Mouse (Mus musculus): Measurements from ENCODE around the gene Oxct1. TPM values are rescaled to one million over a fixed set of nuclear protein-coding genes. Genes with fewer than 3 reads are reported as not detected.
A peak's percentile ranks its signal among the peaks of the same experiment; 100 is the strongest.

Oxct1 gene
- total RNA-seq, 2 experiments from 2014 or later: 64.5 to 67.1 TPM

- no peak for DNase-seq
Measured at GRCm38 (mm10) chr15:4119962-4120361, 93.8 kb downstream of the Oxct1 start.

- DNase-seq: no peak
Measured at GRCm38 (mm10) chr15:4124648-4125047, 98.5 kb downstream of the Oxct1 start.

- DNase-seq: no peak
Measured at GRCm38 (mm10) chr15:4138524-4138923, 112.3 kb downstream of the Oxct1 start.

- no peak for DNase-seq
Measured at GRCm38 (mm10) chr15:4139516-4139915, 113.3 kb downstream of the Oxct1 start.

- DNase-seq: no peak
Measured at GRCm38 (mm10) chr15:4145352-4145751, 119.2 kb downstream of the Oxct1 start.

GRCm38 (mm10) chr15:4147700-4148099 lies 121.5 kb downstream of the Oxct1 start:
- no peak for DNase-seq

GRCm38 (mm10) chr15:4148649-4149389 lies 122.6 kb downstream of the Oxct1 start:
- DNase-seq: no peak

- peak; percentile 59 for DNase-seq
Measured at GRCm38 (mm10) chr15:4154646-4155045, 128.5 kb downstream of the Oxct1 start.

GRCm38 (mm10) chr15:4167946-4168345 lies 141.8 kb downstream of the Oxct1 start:
- no peak for DNase-seq

GRCm38 (mm10) chr15:4171600-4171999 lies 145.4 kb downstream of the Oxct1 start:
- no peak for DNase-seq

- no peak for DNase-seq
Measured at GRCm38 (mm10) chr15:4197913-4198312, 171.7 kb downstream of the Oxct1 start.

Other genes with a start within 250 kb of the Oxct1 start
- gene Fbxo4, start 46.8 kb upstream of the Oxct1 start, total RNA-seq (2021): 1 to 10 TPM; 5.7 to 7.0 TPM
- gene AW549877, start 30.6 kb upstream of the Oxct1 start, total RNA-seq (2021): 10 to 100 TPM; 13.9 to 15.3 TPM